Mouse (Mus musculus) erythroblast, embryonic 14.5 days (primary cell): ENCODE results near the gene Ccdc106.

Source experiments
- GATA1 ChIP-seq: IDR thresholded peaks from 2 replicates; pipeline ENCODE4 v1.6.1; 2012; ENCODE audit warnings: low read length, inconsistent platforms, mixed read lengths
- TAL1 ChIP-seq: IDR thresholded peaks from 3 replicates; pipeline ENCODE4 v1.6.1; 2012; ENCODE audit warnings: low read length, inconsistent platforms, mixed read lengths

- TF ChIP-seq TAL1 (no peak), GATA1 (no peak)
Measured at GRCm38 (mm10) chr7:5047313-5047712, 27.0 kb downstream of the Ccdc106 start.
